Mouse (Mus musculus): ENCODE results near the gene Gm15155. TPM values are rescaled to one million over a fixed set of nuclear protein-coding genes. Genes with fewer than 3 reads are reported as not detected.
"Not testable (repeated sequence)": the region's sequence is repeated elsewhere in the genome, so short reads cannot be mapped to it uniquely, and the experiment has no call there.

Gm15155 gene
- total and polyA plus RNA-seq, 2 experiments from 2014 or later: 0.45 TPM; not detected in 1

GRCm38 (mm10) chrX:155901742-155902141 is 277.2 kb downstream of the Gm15155 start:
- no peaks in the 10 kb centered on the region for H3K4me1 ChIP-seq (ENCODE audit: insufficient read depth, low read length)
- H3K9ac ChIP-seq (replicated peaks; ENCODE audit: low read length): no peak overlapping the region
- no peaks in the 10 kb centered on the region for H3K9me3 ChIP-seq (ENCODE audit: low read length)
- H3K27ac ChIP-seq: no peak overlapping the region
- no peaks in the 10 kb centered on the region for H3K27me3 ChIP-seq (ENCODE audit: insufficient read depth, low read length)
- H3K4me2 ChIP-seq (ENCODE audit: low read depth, low read length): no peak overlapping the region
- TF ChIP-seq CTCF (IDR thresholded peaks at IDR 0.05; ENCODE audit: low read depth): no peak
- ATAC-seq (no peak), DNase-seq (ENCODE audit: low spot score) (no peak)
- no peaks in the 10 kb centered on the region for H3K36me3 ChIP-seq (ENCODE audit: insufficient read depth, low read length)
- H3K4me3 ChIP-seq (ENCODE audit: low read length): no peak overlapping the region

GRCm38 (mm10) chrX:155903108-155903507 is 278.6 kb downstream of the Gm15155 start:
- WGBS: 13% methylated on average over 1 of the region's 1 CpGs
- TF ChIP-seq CTCF (IDR thresholded peaks at IDR 0.05; ENCODE audit: low read depth): no peak
- DNase-seq (ENCODE audit: low spot score) (peak; percentile 15), ATAC-seq (no peak)
- Histone ChIP-seq H3K27me3 (ENCODE audit: insufficient read depth, low read length) (no peaks in the 10 kb centered on the region), H3K9ac (replicated peaks; ENCODE audit: low read length) (no peak overlapping the region), H3K4me1 (ENCODE audit: insufficient read depth, low read length) (no peaks in the 10 kb centered on the region), H3K4me2 (ENCODE audit: low read depth, low read length) (no peak overlapping the region), H3K36me3 (ENCODE audit: insufficient read depth, low read length) (no peaks in the 10 kb centered on the region), H3K4me3 (ENCODE audit: low read length) (no peak overlapping the region), H3K9me3 (ENCODE audit: low read length) (no peaks in the 10 kb centered on the region), H3K27ac (no peak overlapping the region)

GRCm38 (mm10) chrX:156009756-156010155 is 385.2 kb downstream of the Gm15155 start:
- 81% methylated on average over 1 of the region's 1 CpGs for WGBS
- H3K9me3 ChIP-seq (ENCODE audit: low read length): no peaks in the 10 kb centered on the region
- H3K4me2 ChIP-seq (ENCODE audit: low read depth, low read length): no peak overlapping the region
- no peak for DNase-seq (ENCODE audit: low spot score)
- no peak for TF ChIP-seq CTCF (IDR thresholded peaks at IDR 0.05; ENCODE audit: low read depth)
- H3K9ac ChIP-seq (replicated peaks; ENCODE audit: low read length): no peak overlapping the region
- H3K36me3 ChIP-seq (ENCODE audit: insufficient read depth, low read length): no peaks in the 10 kb centered on the region
- no peaks in the 10 kb centered on the region for H3K27me3 ChIP-seq (ENCODE audit: insufficient read depth, low read length)
- ATAC-seq: no peak
- H3K27ac ChIP-seq: no peak overlapping the region
- no peaks in the 10 kb centered on the region for H3K4me1 ChIP-seq (ENCODE audit: insufficient read depth, low read length)
- H3K4me3 ChIP-seq (ENCODE audit: low read length): no peak overlapping the region

GRCm38 (mm10) chrX:156155776-156156175 is 531.2 kb downstream of the Gm15155 start:
- H3K9me3 ChIP-seq (ENCODE audit: low read length): no peaks in the 10 kb centered on the region
- ATAC-seq (no peak), DNase-seq (ENCODE audit: low spot score) (no peak)
- H3K36me3 ChIP-seq (ENCODE audit: insufficient read depth, low read length): no peaks in the 10 kb centered on the region
- WGBS: 65% methylated on average over 2 of the region's 2 CpGs
- H3K27me3 ChIP-seq (ENCODE audit: insufficient read depth, low read length): no peaks in the 10 kb centered on the region
- no peaks in the 10 kb centered on the region for H3K4me1 ChIP-seq (ENCODE audit: insufficient read depth, low read length)
- H3K9ac ChIP-seq (replicated peaks; ENCODE audit: low read length): no peak overlapping the region
- H3K4me2 ChIP-seq (ENCODE audit: low read depth, low read length): no peak overlapping the region
- no peak for TF ChIP-seq CTCF (IDR thresholded peaks at IDR 0.05; ENCODE audit: low read depth)
- no peak overlapping the region for H3K27ac ChIP-seq
- no peak overlapping the region for H3K4me3 ChIP-seq (ENCODE audit: low read length)

- no peaks in the 10 kb centered on the region for H3K9me3 ChIP-seq (ENCODE audit: low read length)
- H3K4me1 ChIP-seq (ENCODE audit: insufficient read depth, low read length): no peaks in the 10 kb centered on the region
- no peaks in the 10 kb centered on the region for H3K27me3 ChIP-seq (ENCODE audit: insufficient read depth, low read length)
- no peak overlapping the region for H3K4me2 ChIP-seq (ENCODE audit: low read depth, low read length)
- ATAC-seq: no peak
- no peak for DNase-seq (ENCODE audit: low spot score)
- H3K4me3 ChIP-seq (ENCODE audit: low read length): no peak overlapping the region
- H3K27ac ChIP-seq: no peak overlapping the region
- TF ChIP-seq CTCF (IDR thresholded peaks at IDR 0.05; ENCODE audit: low read depth): no peak
- no peak overlapping the region for H3K9ac ChIP-seq (replicated peaks; ENCODE audit: low read length)
- H3K36me3 ChIP-seq (ENCODE audit: insufficient read depth, low read length): no peaks in the 10 kb centered on the region
Observed at GRCm38 (mm10) chrX:156171587-156171986, 547.0 kb downstream of the Gm15155 start.

- not testable (repeated sequence) for H3K9me3 ChIP-seq (ENCODE audit: low read length); H3K9ac ChIP-seq (replicated peaks; ENCODE audit: low read length); ATAC-seq; H3K36me3 ChIP-seq (ENCODE audit: insufficient read depth, low read length); H3K4me2 ChIP-seq (ENCODE audit: low read depth, low read length); H3K27me3 ChIP-seq (ENCODE audit: insufficient read depth, low read length); H3K27ac ChIP-seq; DNase-seq (ENCODE audit: low spot score); H3K4me1 ChIP-seq (ENCODE audit: insufficient read depth, low read length); H3K4me3 ChIP-seq (ENCODE audit: low read length)
Observed at GRCm38 (mm10) chrX:156303806-156304205, 679.3 kb downstream of the Gm15155 start.

Other genes starting within 250 kb of the Gm15155 start
- 21.7 and 32.0 TPM in 2 replicates for gene Ptchd1, start 927 bp upstream of the Gm15155 start, total RNA-seq (2014; rRNA removed)
- 14.1 and 15.1 TPM in 2 replicates for gene Ptchd1, start 927 bp upstream of the Gm15155 start, polyA plus RNA-seq (2015; fragmentation: Nextera tagmentation; extraction: Ambion mirVana)